Mouse (Mus musculus) stomach, embryonic 16.5 days (tissue): Measurements from ENCODE around the gene Cdk6. TPM values are rescaled to one million over a fixed set of nuclear protein-coding genes. Genes with fewer than 3 reads are reported as not detected.

Experiments
- ATAC-seq: fragments of 200-750 bp; cut with Nextera tagmentation; 2 replicates; pipeline ENCODE4 v1.8.0; 2017; ENCODE audit warnings: moderate number of reproducible peaks, moderate TSS enrichment; ENCODE audit not compliant: insufficient read depth, low FRiP score
- H3K27ac ChIP-seq: fragments of 300-500 bp; sonication (generic); 2 replicates; pipeline ENCODE4 v1.5.1; 2014; ENCODE audit warnings: low read length
- H3K27me3 ChIP-seq: fragments of 300-500 bp; sonication (generic); 2 replicates; pipeline ENCODE4 v1.6.1; 2014; ENCODE audit warnings: low read length, control low read depth, mixed read lengths; ENCODE audit not compliant: control insufficient read depth, insufficient read depth
- H3K36me3 ChIP-seq: fragments of 300-500 bp; sonication (generic); 2 replicates; pipeline ENCODE4 v1.6.1; 2014; ENCODE audit warnings: low read length; ENCODE audit not compliant: control insufficient read depth, insufficient read depth
- H3K4me1 ChIP-seq: fragments of 300-500 bp; sonication (generic); 2 replicates; pipeline ENCODE4 v1.6.1; 2014; ENCODE audit warnings: low read length, control low read depth, mixed read lengths; ENCODE audit not compliant: control insufficient read depth, insufficient read depth
- H3K4me2 ChIP-seq: fragments of 300-500 bp; sonication (generic); 2 replicates; pipeline ENCODE4 v1.6.1; 2014; ENCODE audit warnings: low read depth, low read length, mixed read lengths
- H3K4me3 ChIP-seq: fragments of 300-500 bp; sonication (generic); replicated peaks from 2 replicates; pipeline ENCODE4 v1.5.1; 2014; ENCODE audit warnings: mild to moderate bottlenecking, low read length
- H3K9ac ChIP-seq: fragments of 300-500 bp; sonication (generic); 2 replicates; pipeline ENCODE4 v1.6.1; 2014; ENCODE audit warnings: low read length
- H3K9me3 ChIP-seq: fragments of 300-500 bp; sonication (generic); replicated peaks from 2 replicates; pipeline ENCODE4 v1.6.1; 2016; ENCODE audit warnings: low read length, control low read depth; ENCODE audit not compliant: control insufficient read depth
- WGBS: fragments of 180-500 bp; shearing (Covaris S2); extraction: QIAGEN DNeasy Blood & Tissue Kit; methylation state at CpG from one replicate; pipeline ENCODE4 v1.1.7; 2014; 5-methylcytosine and 5-hydroxymethylcytosine counted together
- polyA plus RNA-seq: library from polyadenylated mRNA; unstranded; fragments of >200 nt; fragmentation: Nextera tagmentation; extraction: Ambion mirVana; gene quantifications from 2 replicates; pipeline ENCODE4 v1.2.1, GENCODE M21; 2015

Gene Cdk6
- polyA plus RNA-seq, 1 experiment from 2014 or later: 25.9 TPM

- no peak overlapping the region for H3K4me3 ChIP-seq
- ATAC-seq: no peak
- WGBS: 61% methylated on average over 5 of the region's 5 CpGs
- no peaks in the 10 kb centered on the region for H3K36me3 ChIP-seq
- H3K27ac ChIP-seq: no peak overlapping the region
- no peak overlapping the region for H3K4me2 ChIP-seq
- no peaks in the 10 kb centered on the region for H3K4me1 ChIP-seq
- no peak overlapping the region for H3K9ac ChIP-seq
- H3K27me3 ChIP-seq: no peaks in the 10 kb centered on the region
- no peaks in the 10 kb centered on the region for H3K9me3 ChIP-seq
Measured at GRCm38 (mm10) chr5:3491883-3492282, 150.6 kb downstream of the Cdk6 start.

GRCm38 (mm10) chr5:3492776-3493636 lies 151.7 kb downstream of the Cdk6 start:
- Histone ChIP-seq H3K4me1 (no peaks in the 10 kb centered on the region), H3K9me3 (no peaks in the 10 kb centered on the region), H3K27ac (no peak overlapping the region), H3K27me3 (no peaks in the 10 kb centered on the region), H3K4me3 (no peak overlapping the region), H3K4me2 (no peak overlapping the region), H3K9ac (no peak overlapping the region), H3K36me3 (no peaks in the 10 kb centered on the region)
- ATAC-seq: no peak
- 89% methylated on average over 13 of the region's 13 CpGs for WGBS

GRCm38 (mm10) chr5:3493968-3494367 lies 152.7 kb downstream of the Cdk6 start:
- Histone ChIP-seq H3K27me3 (no peaks in the 10 kb centered on the region), H3K4me3 (no peak overlapping the region), H3K36me3 (no peaks in the 10 kb centered on the region), H3K9me3 (no peaks in the 10 kb centered on the region), H3K9ac (no peak overlapping the region; the same call in 1 of the 2 replicates), H3K27ac (no peak overlapping the region), H3K4me1 (no peaks in the 10 kb centered on the region), H3K4me2 (no peak overlapping the region)
- 93% methylated on average over 9 of the region's 9 CpGs for WGBS
- no peak for ATAC-seq

- Histone ChIP-seq H3K4me2 (no peak overlapping the region), H3K4me3 (no peak overlapping the region), H3K4me1 (no peaks in the 10 kb centered on the region), H3K9me3 (no peaks in the 10 kb centered on the region), H3K27ac (no peak overlapping the region), H3K36me3 (no peaks in the 10 kb centered on the region), H3K9ac (no peak overlapping the region; the same call in 1 of the 2 replicates), H3K27me3 (no peaks in the 10 kb centered on the region)
- ATAC-seq: no peak
- 75% methylated on average over 8 of the region's 8 CpGs for WGBS
Measured at GRCm38 (mm10) chr5:3494452-3495187, 153.3 kb downstream of the Cdk6 start.

- whole genome bisulfite sequencing: 78% methylated on average over 5 of the region's 5 CpGs
- Histone ChIP-seq H3K36me3 (no peaks in the 10 kb centered on the region), H3K4me1 (peaks cover 6% of the 10 kb centered on the region; the same call in 1 of the 2 replicates), H3K4me2 (no peak overlapping the region), H3K4me3 (no peak overlapping the region), H3K27ac (no peak overlapping the region), H3K27me3 (no peaks in the 10 kb centered on the region), H3K9me3 (no peaks in the 10 kb centered on the region), H3K9ac (no peak overlapping the region)
- ATAC-seq: no peak
Measured at GRCm38 (mm10) chr5:3497505-3497925, 156.2 kb downstream of the Cdk6 start.

GRCm38 (mm10) chr5:3500298-3500697 lies 159.0 kb downstream of the Cdk6 start:
- ATAC-seq: no peak
- H3K36me3 ChIP-seq: no peaks in the 10 kb centered on the region
- no peaks in the 10 kb centered on the region for H3K27me3 ChIP-seq
- H3K9me3 ChIP-seq: no peaks in the 10 kb centered on the region
- WGBS: 86% methylated on average over 5 of the region's 5 CpGs
- no peak overlapping the region for H3K4me3 ChIP-seq
- no peak overlapping the region for H3K4me2 ChIP-seq
- peaks cover 12% of the 10 kb centered on the region; the same call in 1 of the 2 replicates for H3K4me1 ChIP-seq
- H3K9ac ChIP-seq: no peak overlapping the region
- no peak overlapping the region for H3K27ac ChIP-seq

GRCm38 (mm10) chr5:3500957-3501563 lies 159.8 kb downstream of the Cdk6 start:
- 64% methylated on average over 8 of the region's 8 CpGs for WGBS
- no peak overlapping the region for H3K4me2 ChIP-seq

GRCm38 (mm10) chr5:3501564-3502001 lies 160.3 kb downstream of the Cdk6 start:
- 39% methylated on average over 8 of the region's 8 CpGs for WGBS
- H3K4me2 ChIP-seq: no peak overlapping the region
- no peaks in the 10 kb centered on the region for H3K9me3 ChIP-seq
- ATAC-seq: no peak
- no peak overlapping the region for H3K4me3 ChIP-seq
- H3K9ac ChIP-seq: no peak overlapping the region
- H3K36me3 ChIP-seq: no peaks in the 10 kb centered on the region
- no peaks in the 10 kb centered on the region for H3K27me3 ChIP-seq
- H3K4me1 ChIP-seq: peaks cover 12% of the 10 kb centered on the region; the same call in 1 of the 2 replicates
- H3K27ac ChIP-seq: no peak overlapping the region

More at GRCm38 (mm10) chr5:3500957-3501563, 159.8 kb downstream of the Cdk6 start:
- H3K27ac ChIP-seq: no peak overlapping the region
- ATAC-seq: no peak
- no peaks in the 10 kb centered on the region for H3K27me3 ChIP-seq
- H3K36me3 ChIP-seq: no peaks in the 10 kb centered on the region
- no peaks in the 10 kb centered on the region for H3K9me3 ChIP-seq
- no peak overlapping the region for H3K9ac ChIP-seq
- no peak overlapping the region for H3K4me3 ChIP-seq
- peaks cover 12% of the 10 kb centered on the region; the same call in 1 of the 2 replicates for H3K4me1 ChIP-seq
